Mouse (Mus musculus) gonadal fat pad, adult 2 months (tissue): ENCODE data around the gene Lum. TPM values are rescaled to one million over a fixed set of nuclear protein-coding genes. Genes with fewer than 3 reads are reported as not detected.

ENCODE experiments used
- DNase-seq: peaks from one replicate; pipeline ENCODE4 v3.0.0-alpha.2; 2012; ENCODE audit warnings: low read depth
- polyA plus RNA-seq: library from polyadenylated mRNA; depleted of rRNA; stranded (reverse); fragments of >200 nt; gene quantifications from 2 replicates; pipeline ENCODE4 v1.2.3, GENCODE M21; 2012; rRNA removed

Gene Lum
- 35.7 and 48.6 TPM in 2 replicates for polyA plus RNA-seq

DNA sequence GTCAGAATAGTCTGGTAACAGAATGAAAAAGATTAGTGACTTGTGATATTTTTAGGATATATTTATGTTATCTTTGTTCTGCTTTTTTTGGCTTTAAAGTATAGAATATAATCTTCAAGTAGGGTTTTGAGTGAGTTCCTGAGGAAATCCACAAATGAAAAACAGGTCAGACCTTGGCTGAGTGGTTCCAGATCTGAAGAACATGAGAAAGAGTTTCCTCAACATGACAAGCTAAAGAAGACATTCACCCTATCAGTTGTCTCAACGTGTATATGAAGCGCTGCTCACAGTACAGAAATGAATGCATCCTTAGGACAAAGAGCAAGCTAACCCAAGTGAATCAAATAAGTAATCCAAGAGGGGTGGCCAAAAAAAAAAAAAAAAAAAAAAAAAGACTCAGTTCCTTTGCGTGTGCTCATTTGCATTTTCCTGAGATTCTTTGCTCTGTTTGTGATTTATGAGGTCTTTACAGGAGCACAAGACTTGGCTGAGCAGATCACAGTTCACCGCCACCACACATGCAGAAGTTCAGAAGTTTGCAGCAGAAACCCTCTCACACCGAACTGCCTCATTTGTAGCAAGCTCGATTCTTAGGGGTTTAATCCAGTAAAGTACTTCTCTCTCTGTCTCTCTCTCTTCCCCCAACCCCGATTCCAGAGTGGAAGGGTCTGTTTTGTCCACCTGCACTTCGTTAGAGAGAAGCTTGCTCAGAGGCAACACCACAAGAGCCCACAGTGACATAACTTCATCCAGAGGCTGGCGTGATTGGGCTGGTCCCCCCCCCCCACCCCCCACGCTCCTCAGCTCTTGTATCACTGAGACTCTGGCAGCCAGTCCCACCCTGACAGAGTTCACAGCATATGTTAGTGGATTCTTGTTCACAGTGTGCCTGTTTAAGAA, at the start of gene Lum:
Lum (plus strand) TSS at position 172 of the 900 bp plus-strand sequence.
- DNase-seq, result no peak

DNA sequence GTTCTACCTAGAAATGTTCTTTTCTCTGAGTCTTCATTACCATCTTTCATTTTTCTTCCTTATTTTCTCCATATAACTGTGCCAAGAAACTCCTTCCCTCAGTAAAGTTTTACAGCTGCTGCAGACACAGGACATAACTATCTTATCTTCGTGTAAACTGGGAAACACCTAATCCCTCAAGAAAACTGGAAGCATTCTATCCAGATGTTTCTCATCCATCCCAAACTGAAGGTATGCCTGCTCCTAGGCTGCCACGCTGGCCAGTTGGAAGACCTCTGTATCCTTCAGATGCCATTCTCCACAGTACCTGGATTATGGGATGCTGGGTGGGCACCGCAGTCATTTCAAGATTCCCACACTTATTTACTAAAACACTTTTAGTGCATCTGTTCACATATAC, 41.6 kb upstream of the Lum start:
- DNase-seq, result no peak

DNA sequence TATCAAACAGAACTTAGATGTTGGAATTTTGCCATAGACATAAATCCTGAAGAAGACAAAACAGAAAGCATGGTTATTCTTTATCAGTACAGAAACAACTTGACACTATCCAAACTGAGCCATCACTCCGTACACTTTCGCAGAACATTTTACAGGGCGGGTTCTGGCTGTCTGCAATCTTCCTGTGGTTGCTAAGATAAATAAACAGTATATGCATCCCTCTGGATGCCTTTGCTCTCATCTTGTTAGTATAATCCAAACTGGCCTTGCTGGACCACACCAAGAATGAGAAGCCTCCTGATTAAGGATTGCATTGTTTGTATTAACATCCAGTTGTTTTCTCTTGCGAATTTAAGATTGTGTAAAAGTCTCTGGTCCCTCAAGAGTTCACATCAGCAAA, 29.2 kb upstream of the Lum start:
- DNase-seq, result no peak

GRCm38 (mm10) chr10:97536921-97537320, 28.0 kb upstream of the Lum start:
- no peak for DNase-seq

DNA sequence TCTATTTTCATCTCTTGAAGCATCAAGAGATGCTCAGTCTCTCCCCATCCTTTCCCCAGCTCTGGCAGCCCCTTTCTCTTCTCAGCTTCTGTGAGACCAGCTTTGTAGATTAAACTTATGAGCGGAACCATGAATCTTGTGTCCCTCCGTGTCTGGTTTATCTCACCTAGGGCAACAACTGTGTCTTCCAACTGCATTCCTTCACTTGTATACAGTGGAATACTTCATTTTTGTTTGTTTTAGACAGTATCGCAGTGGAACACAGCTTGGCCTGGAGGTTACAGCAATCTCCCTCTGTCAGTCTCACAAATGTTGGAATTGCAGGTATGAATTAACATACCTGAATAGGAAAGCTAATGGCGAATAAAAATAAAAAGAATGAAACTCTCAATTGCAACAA, 26.7 kb upstream of the Lum start:
- DNase-seq, result no peak

GRCm38 (mm10) chr10:97547740-97548139, 17.2 kb upstream of the Lum start:
- DNase-seq, result no peak

- DNase-seq, result no peak
Observed at GRCm38 (mm10) chr10:97567489-97568135, 2.7 kb downstream of the Lum start.

- no peak for DNase-seq
Observed at GRCm38 (mm10) chr10:97582543-97583231, 17.8 kb downstream of the Lum start.

GRCm38 (mm10) chr10:97584176-97584575, 19.2 kb downstream of the Lum start:
- no peak for DNase-seq

- no peak for DNase-seq
Observed at GRCm38 (mm10) chr10:97587159-97587558, 22.2 kb downstream of the Lum start.

DNA sequence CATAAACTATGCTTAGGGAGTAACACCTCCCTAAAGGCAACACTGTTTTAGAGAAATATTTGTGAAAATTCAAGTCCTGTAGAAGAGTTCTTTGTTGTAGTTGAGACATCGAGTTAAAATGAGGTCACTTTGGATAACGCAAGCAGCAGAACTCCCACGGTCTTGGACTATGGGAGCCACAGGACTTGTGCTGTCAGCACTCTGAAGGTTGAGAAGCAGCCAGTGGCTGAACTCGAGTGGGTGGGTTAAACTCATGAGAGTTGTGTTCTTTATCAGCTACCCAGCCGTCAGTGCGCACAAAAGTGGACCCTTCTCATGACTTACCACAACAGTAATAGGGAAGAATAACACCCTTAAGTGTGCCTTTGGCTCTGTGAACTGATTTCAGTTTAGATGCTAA, 24.6 kb downstream of the Lum start:
- no peak for DNase-seq

DNA sequence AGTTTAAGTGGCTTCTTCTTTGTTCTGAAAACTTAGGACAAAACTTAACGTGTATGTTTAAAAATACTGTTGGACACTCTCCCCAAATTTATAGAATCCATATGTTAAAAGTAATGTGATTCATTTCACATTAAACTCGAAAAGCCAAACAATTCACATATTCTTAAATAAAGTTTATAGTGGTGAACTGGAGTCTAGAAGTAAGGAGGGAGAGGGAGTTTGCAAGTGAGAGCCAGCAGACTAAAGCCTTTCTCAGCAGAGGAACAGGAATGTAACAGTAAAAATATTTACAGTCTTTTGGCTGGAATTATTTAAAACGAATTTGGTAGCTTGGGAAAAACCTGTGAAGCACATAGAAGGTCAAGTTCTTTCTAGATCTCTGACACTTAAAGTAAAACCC, 26.1 kb downstream of the Lum start:
- DNase-seq, result no peak

- DNase-seq, result no peak
Observed at GRCm38 (mm10) chr10:97591685-97592084, 26.8 kb downstream of the Lum start.

GRCm38 (mm10) chr10:97595680-97596079, 30.8 kb downstream of the Lum start:
- no peak for DNase-seq

- no peak for DNase-seq
Observed at GRCm38 (mm10) chr10:97601744-97602143, 36.8 kb downstream of the Lum start.

DNA sequence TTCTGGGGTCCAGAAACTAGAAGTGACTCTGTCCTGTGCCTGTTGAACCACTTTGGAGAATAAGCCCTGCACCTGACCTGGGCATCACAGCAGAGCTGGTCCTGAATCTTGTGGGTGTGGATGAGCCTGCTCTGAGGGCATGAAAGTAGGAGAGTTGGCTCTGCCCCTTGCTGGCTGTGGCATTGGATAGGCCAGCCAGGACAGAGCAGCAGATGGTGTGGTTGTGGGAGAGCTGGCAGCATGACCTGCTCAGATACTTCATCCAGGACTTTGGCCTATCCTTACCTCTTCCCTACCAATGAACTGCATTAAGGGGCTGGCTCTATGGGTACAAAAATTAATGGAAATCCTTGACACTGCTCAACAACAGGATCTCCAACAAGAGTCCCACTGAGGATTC, 38.3 kb downstream of the Lum start:
- DNase-seq, result no peak

DNA sequence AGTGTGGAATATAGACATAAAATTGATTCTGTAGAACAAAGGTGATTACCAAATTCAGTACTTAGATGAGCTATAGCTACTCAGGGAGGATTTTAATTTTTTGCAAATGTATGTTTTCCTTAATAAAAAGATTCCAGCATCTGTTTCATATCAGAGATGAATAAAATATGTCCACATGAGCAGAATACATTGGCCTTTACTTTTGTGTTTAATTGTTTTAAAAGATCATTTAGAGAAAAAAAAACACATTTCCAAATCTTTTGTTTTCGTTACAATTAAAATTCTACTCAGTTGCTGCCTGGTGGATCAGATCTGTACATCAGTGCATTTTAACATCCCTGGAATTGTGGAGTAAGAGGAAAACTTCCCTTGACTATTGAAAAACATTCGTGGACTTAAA, 41.7 kb downstream of the Lum start, which contains the start of gene Kera:
Kera (plus strand) TSS at position 301 of the 400 bp plus-strand sequence.
- DNase-seq, result no peak

Other genes with a start within 250 kb of the Lum start
- gene Dcn, start 85.5 kb upstream of the Lum start, polyA plus RNA-seq, result 550 and 553 TPM in 2 replicates
- not detected in 2 replicates for gene Kera, start 41.8 kb downstream of the Lum start, polyA plus RNA-seq
- gene Epyc, start 78.9 kb downstream of the Lum start, polyA plus RNA-seq, result 0.47 and 1.2 TPM in 2 replicates
- 0.14 and 0.49 TPM in 2 replicates for gene Ccer1, start 127.9 kb downstream of the Lum start, polyA plus RNA-seq
- not detected in 2 replicates for gene C030005K15Rik, start 161.6 kb downstream of the Lum start, polyA plus RNA-seq